Mouse (Mus musculus) liver, embryonic 14.5 days (tissue): Measurements from ENCODE around the gene Ajuba. TPM values are rescaled to one million over a fixed set of nuclear protein-coding genes. Genes with fewer than 3 reads are reported as not detected.

Source experiments
- ATAC-seq: fragments of 200-750 bp; cut with Nextera tagmentation; 2 replicates; pipeline ENCODE4 v1.8.0; 2017; ENCODE audit warnings: moderate number of reproducible peaks, mild to moderate bottlenecking, moderate library complexity; ENCODE audit not compliant: insufficient read depth
- DNase-seq, 3 experiments: peaks; one replicate each; pipeline ENCODE4 v3.0.0-alpha.2; 2012 to 2013; ENCODE audit warnings: low read depth in 3 of 3, low spot score in 3 of 3
- H3K27ac ChIP-seq: fragments of 300-500 bp; sonication (generic); 2 replicates; pipeline ENCODE4 v1.5.1; 2014; ENCODE audit warnings: moderate library complexity, mild to moderate bottlenecking, control low read depth, inconsistent platforms
- H3K27me3 ChIP-seq: fragments of 300-500 bp; sonication (generic); 2 replicates; pipeline ENCODE4 v1.6.1; 2014; ENCODE audit warnings: mild to moderate bottlenecking, low read length, moderate library complexity; ENCODE audit not compliant: control insufficient read depth, insufficient read depth
- H3K36me3 ChIP-seq: fragments of 300-500 bp; sonication (generic); replicated peaks from 2 replicates; pipeline ENCODE4 v1.6.1; 2014; ENCODE audit warnings: low read depth; ENCODE audit not compliant: control insufficient read depth, insufficient read depth
- H3K4me1 ChIP-seq, 2 experiments: fragments of 200-500 bp in 1 of 2; fragments of 300-500 bp in 1 of 2; sonication (generic) in 1 of 2; replicated peaks; 2 replicates each; pipeline ENCODE4 v1.6.1; 2012 to 2014; ENCODE audit warnings: antibody characterized with exemption in 1 of 2, inconsistent platforms in 1 of 2, low read length in 1 of 2; ENCODE audit not compliant: control insufficient read depth in 2 of 2, insufficient read depth in 2 of 2
- H3K4me2 ChIP-seq: fragments of 300-500 bp; sonication (generic); 2 replicates; pipeline ENCODE4 v1.6.1; 2014; ENCODE audit warnings: low read depth, mild to moderate bottlenecking, control low read depth, moderate library complexity
- H3K4me3 ChIP-seq, 2 experiments: fragments of 200-500 bp in 1 of 2; fragments of 300-500 bp in 1 of 2; sonication (generic) in 1 of 2; 2 replicates each; pipeline ENCODE4 v1.5.1; 2012 to 2014; ENCODE audit warnings: low read depth in 2 of 2, low read length in 2 of 2, mild to moderate bottlenecking in 2 of 2, control low read depth in 1 of 2, inconsistent platforms in 1 of 2, moderate library complexity in 1 of 2; ENCODE audit not compliant: insufficient read depth in 1 of 2
- H3K9ac ChIP-seq: fragments of 300-500 bp; sonication (generic); replicated peaks from 2 replicates; pipeline ENCODE4 v1.6.1; 2014; ENCODE audit warnings: mild to moderate bottlenecking, control low read depth, moderate library complexity
- H3K9me3 ChIP-seq: fragments of 300-500 bp; sonication (generic); 2 replicates; pipeline ENCODE4 v1.6.1; 2016; ENCODE audit warnings: low read length, mixed read lengths; ENCODE audit not compliant: control insufficient read depth
- CTCF ChIP-seq: IDR thresholded peaks from 2 replicates; pipeline ENCODE4 v1.5.1; 2016; ENCODE audit warnings: antibody characterized with exemption, low read depth, control low read depth
- EP300 ChIP-seq: IDR thresholded peaks from 2 replicates; pipeline ENCODE4 v1.6.1; 2016; ENCODE audit warnings: antibody characterized with exemption, low read depth
- WGBS: fragments of 180-500 bp; shearing (Covaris S2); extraction: QIAGEN DNeasy Blood & Tissue Kit; methylation state at CpG from one replicate; pipeline ENCODE4 v1.1.7; 2014; ENCODE audit not compliant: insufficient replicate concordance; 5-methylcytosine and 5-hydroxymethylcytosine counted together
- polyA plus RNA-seq, 2 experiments: library from polyadenylated mRNA; depleted of rRNA in 1 of 2; stranded (reverse) in 1 of 2; unstranded in 1 of 2; fragments of >200 nt; fragmentation: Nextera tagmentation in 1 of 2; extraction: Ambion mirVana in 1 of 2; gene quantifications; 2 replicates each; pipeline versions ENCODE4 v1.2.1 to v1.2.3; 2012 to 2014

The Ajuba gene
- polyA plus RNA-seq, 2 experiments = 1.0 to 3.7 TPM

DNA sequence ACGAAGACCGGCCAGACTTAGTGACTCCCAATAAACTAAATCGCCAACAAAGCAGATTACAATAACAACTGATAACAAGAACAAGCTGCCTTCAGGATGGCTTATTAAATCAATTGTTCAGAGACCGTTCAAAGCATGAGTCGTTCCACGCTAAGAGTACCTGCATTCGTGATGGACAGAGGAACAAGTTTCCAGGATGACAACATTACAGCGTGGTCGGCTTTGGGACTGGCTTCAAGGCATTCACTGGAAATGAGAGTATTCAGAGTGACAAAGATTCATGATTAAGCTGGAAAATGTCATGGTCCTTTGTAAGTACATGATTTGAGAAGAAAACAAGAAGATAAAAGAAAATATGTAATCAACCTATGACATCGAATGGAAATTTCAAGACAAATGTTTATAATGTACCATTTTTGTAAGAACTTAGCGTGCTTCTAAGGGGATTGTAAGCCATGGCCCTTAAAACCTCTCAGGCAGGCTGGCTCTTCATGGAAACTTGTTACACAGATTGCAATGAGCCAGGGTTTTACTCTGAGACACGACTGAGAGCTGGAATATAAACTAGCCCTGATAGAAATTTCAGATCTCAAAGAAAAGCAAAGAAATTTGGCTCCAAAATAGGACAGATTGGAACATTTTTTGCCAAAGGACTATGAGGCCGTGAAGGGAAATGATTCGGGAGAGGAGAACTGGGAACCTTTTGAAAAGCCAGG lies 16.7 kb downstream of the Ajuba start:
- TF ChIP-seq CTCF = no peak
- TF ChIP-seq EP300 = no peak
- Histone ChIP-seq H3K4me3 (no peak overlapping the region), H3K27me3 (no peaks in the 10 kb centered on the region), H3K4me1 (no peaks in the 10 kb centered on the region), H3K27ac (no peak overlapping the region), H3K4me2 (no peak overlapping the region), H3K36me3 (no peaks in the 10 kb centered on the region), H3K9ac (no peak overlapping the region), H3K9me3 (no peaks in the 10 kb centered on the region)
- DNase-seq (no peak), ATAC-seq (no peak)
- 67% methylated on average over 14 of the region's 14 CpGs for WGBS

DNA sequence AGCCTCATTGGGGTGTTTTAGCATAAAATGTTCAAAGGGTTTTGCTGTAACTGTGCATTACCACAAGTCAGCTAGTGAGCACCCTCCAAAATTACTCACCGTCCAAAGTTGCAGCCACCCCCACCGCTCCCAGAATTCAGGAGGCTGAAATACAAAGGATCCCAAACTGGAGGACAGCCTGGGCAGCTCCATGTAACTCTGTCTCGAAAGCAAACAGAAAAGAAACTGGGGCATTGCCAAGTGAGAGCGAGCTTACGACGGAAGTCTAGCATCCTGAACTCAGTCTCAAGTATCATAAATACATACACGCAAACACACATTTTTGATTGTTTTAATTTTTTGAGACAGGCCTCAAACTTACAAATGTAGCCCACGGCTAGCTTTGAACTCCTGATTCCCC lies 20.0 kb downstream of the Ajuba start:
- Histone ChIP-seq H3K4me1 (peaks cover 5 to 10% of the 10 kb centered on the region in 2 experiments), H3K4me3 (no peak overlapping the region), H3K27ac (no peak overlapping the region), H3K9ac (no peak overlapping the region), H3K27me3 (no peaks in the 10 kb centered on the region), H3K4me2 (no peak overlapping the region), H3K9me3 (no peaks in the 10 kb centered on the region), H3K36me3 (no peaks in the 10 kb centered on the region)
- TF ChIP-seq CTCF (no peak), EP300 (no peak)
- 68% methylated on average over 8 of the region's 8 CpGs for WGBS
- ATAC-seq (no peak), DNase-seq (no peak)

DNA sequence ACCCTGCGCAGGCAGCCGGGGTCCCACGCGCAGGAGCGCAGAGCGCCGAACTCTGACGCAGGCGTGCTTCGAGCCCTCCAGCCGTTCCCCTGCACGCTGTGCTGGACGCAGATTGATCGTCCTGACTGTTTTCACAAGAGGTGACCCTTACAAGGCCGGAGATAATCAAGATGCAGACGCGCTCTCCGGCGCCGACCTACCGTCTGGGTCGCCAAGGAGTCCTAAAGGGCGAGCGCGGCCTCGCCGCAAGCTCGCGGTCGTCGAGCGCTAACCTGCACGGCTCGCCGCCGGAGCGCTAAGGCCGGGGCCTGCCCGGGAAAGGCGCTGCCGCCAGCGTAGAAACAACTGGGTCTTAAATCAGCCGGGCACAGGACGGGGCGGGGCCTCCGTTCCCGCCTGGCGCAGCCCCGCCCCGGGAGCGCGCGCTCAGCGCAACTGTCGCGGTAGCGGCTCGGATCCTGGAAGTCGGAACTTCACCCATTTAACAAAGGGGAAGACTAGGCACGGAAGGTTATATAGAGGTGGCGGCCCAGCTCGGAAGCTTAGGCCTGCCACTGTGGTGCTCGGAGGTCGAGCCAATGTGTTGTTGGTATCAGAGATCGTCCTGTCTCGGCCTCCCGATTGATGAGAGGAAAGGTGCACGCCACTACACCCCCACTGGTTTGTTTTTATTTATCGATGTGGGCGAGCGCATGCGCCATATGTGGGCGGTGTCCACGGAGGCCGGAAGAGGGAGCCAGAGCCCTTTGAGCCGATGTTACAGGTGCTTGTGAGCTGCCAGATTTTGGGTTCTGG lies 23.2 kb downstream of the Ajuba start, which contains the start of gene Haus4:
TSS of gene Haus4 (minus strand) at position 642 of the 795 bp plus-strand sequence.
- ATAC-seq = peak; percentile 97
- TF ChIP-seq CTCF = peak; percentile 93
- peak; percentile 36 for TF ChIP-seq EP300
- Histone ChIP-seq H3K9ac (peak within 1 kb of the TSS; percentile 88), H3K36me3 (peaks cover 7% of the 10 kb centered on the region), H3K27ac (peak within 1 kb of the TSS; percentile 88), H3K4me3 (peak within 1 kb of the TSS; percentile 80 to 96), H3K4me1 (peaks cover 5 to 10% of the 10 kb centered on the region in 2 experiments), H3K9me3 (no peaks in the 10 kb centered on the region), H3K27me3 (no peaks in the 10 kb centered on the region), H3K4me2 (peak within 1 kb of the TSS; percentile 96)
- WGBS = under 1% methylated on average over 76 of the region's 76 CpGs
- peak; percentile 83 to 89 (median 84) for DNase-seq

DNA sequence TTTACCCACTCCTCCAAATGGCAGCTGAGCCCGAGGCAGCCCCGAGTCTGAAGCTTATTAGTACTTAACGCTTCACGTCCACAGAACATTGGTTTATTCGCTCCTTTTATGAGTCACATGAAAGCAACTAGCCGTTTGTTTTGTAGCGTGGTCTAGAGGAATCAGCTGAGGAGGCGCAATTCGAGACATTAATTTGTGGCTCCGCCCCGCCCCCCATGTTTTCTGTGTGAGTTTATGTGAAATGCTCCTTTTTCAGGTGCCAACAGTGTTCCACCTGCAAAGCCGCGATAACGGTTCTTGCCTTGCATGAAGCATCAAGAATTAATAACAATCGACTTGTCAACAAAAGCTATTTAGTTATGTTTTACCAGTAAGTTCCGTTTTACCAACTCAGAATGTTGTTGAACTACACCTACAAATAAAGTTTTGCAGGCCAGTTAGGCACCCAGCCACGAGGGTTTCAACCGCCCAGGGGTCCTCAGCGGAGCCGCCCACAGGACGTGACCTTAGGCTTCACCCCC lies 23.8 kb downstream of the Ajuba start:
- H3K27ac ChIP-seq = peak overlapping the region; percentile 88
- 3% methylated on average over 21 of the region's 21 CpGs for WGBS
- no peaks in the 10 kb centered on the region for H3K27me3 ChIP-seq
- H3K9me3 ChIP-seq = no peaks in the 10 kb centered on the region
- peak overlapping the region; percentile 96 for H3K4me2 ChIP-seq
- DNase-seq (peak in 2 of 3 experiments; percentile 46 to 61), ATAC-seq (no peak)
- H3K4me3 ChIP-seq = peak overlapping the region; percentile 80 to 96
- H3K36me3 ChIP-seq = peaks cover 14% of the 10 kb centered on the region
- peak overlapping the region; percentile 88 for H3K9ac ChIP-seq
- peaks cover 5 to 10% of the 10 kb centered on the region in 2 experiments for H3K4me1 ChIP-seq
- TF ChIP-seq EP300 (no peak; the same call in none of the 2 replicates), CTCF (no peak)

DNA sequence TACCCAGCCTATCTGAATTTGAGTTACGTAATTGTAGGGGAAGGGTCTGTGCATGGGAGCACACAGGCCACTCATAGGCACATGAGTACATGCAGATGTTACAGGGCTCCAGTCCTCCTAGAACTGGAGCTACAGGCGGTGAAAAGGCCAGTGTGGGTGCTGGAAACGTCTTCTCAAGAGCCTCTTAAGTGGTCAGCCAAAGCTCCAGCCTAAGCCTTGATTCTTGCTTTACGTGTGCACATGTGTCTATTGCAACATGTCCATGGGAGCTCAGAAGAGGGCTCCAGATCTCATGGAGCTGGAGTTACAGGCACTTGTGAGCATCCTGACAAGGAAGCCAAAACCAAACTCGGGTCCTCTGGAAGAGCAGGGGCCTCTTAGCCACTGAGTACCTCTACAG lies 32.7 kb downstream of the Ajuba start:
- H3K27me3 ChIP-seq = no peaks in the 10 kb centered on the region
- DNase-seq = no peak
- WGBS = 81% methylated on average over 5 of the region's 5 CpGs
- no peak overlapping the region for H3K4me3 ChIP-seq
- H3K4me1 ChIP-seq = no peaks in the 10 kb centered on the region
- H3K4me2 ChIP-seq = no peak overlapping the region
- no peak for TF ChIP-seq EP300
- no peak for TF ChIP-seq CTCF
- peaks cover 34% of the 10 kb centered on the region for H3K36me3 ChIP-seq
- H3K27ac ChIP-seq = no peak overlapping the region
- H3K9ac ChIP-seq = no peak overlapping the region
- no peaks in the 10 kb centered on the region for H3K9me3 ChIP-seq
- ATAC-seq = no peak
